Mouse (Mus musculus) heart, adult 2 months (tissue): Measurements from ENCODE around the gene Fnbp1. TPM values are rescaled to one million over a fixed set of nuclear protein-coding genes. Genes with fewer than 3 reads are reported as not detected.

Experiments
- DNase-seq, 2 experiments: peaks; one replicate each; pipeline ENCODE4 v3.0.0; 2021
- H3K27ac ChIP-seq: fragments of 200-600 bp; 2 replicates; pipeline ENCODE4 v1.8.1; 2022
- H3K27me3 ChIP-seq: fragments of 200-500 bp; 2 replicates; pipeline ENCODE4 v1.6.1; 2012; ENCODE audit warnings: mild to moderate bottlenecking, low read length, inconsistent platforms, mixed read lengths; ENCODE audit not compliant: control insufficient read depth, insufficient read depth
- H3K36me3 ChIP-seq: fragments of 200-500 bp; 2 replicates; pipeline ENCODE4 v1.6.1; 2012; ENCODE audit warnings: low read length, inconsistent platforms; ENCODE audit not compliant: control insufficient read depth, insufficient read depth
- H3K4me1 ChIP-seq: fragments of 200-500 bp; 2 replicates; pipeline ENCODE4 v1.6.1; 2011; ENCODE audit warnings: low read length; ENCODE audit not compliant: control insufficient read depth, insufficient read depth
- H3K4me3 ChIP-seq: fragments of 200-600 bp; 2 replicates; pipeline ENCODE4 v1.8.1; 2022
- H3K79me2 ChIP-seq: fragments of 200-500 bp; replicated peaks from 2 replicates; pipeline ENCODE4 v1.6.1; 2012; ENCODE audit warnings: mild to moderate bottlenecking, inconsistent platforms, low read length, moderate library complexity, mixed read lengths; ENCODE audit not compliant: control insufficient read depth, insufficient read depth
- H3K9ac ChIP-seq: fragments of 200-500 bp; 2 replicates; pipeline ENCODE4 v1.6.1; 2012; ENCODE audit warnings: low read depth, mild to moderate bottlenecking, control low read depth, inconsistent platforms, low read length, mixed read lengths
- CTCF ChIP-seq: fragments of 200-600 bp; IDR thresholded peaks from 2 replicates; pipeline ENCODE4 v1.8.1; 2022; ENCODE audit warnings: antibody characterized with exemption, mild to moderate bottlenecking, moderate library complexity
- EP300 ChIP-seq: fragments of 200-500 bp; IDR thresholded peaks from 2 replicates; pipeline ENCODE4 v1.6.1; 2011; ENCODE audit warnings: low read depth, low read length, control low read depth; ENCODE audit not compliant: insufficient read depth
- POLR2A ChIP-seq: fragments of 200-500 bp; IDR thresholded peaks from 2 replicates; pipeline ENCODE4 v1.6.1; 2011; ENCODE audit warnings: mild to moderate bottlenecking, low read depth, low read length, control low read depth; ENCODE audit not compliant: insufficient read depth
- WGBS: fragments of 180-500 bp; shearing (Covaris S2); methylation state at CpG from one replicate; pipeline ENCODE4 v1.1.7; 2018; 5-methylcytosine and 5-hydroxymethylcytosine counted together
- intact Hi-C: fragments of 180-260 bp; cut with DNase I; formaldehyde crosslinking; loops from one replicate; pipeline ENCODE4 v1.15.1; 2025
- long read RNA-seq: library from polyadenylated mRNA; stranded (forward); transcript quantifications from one replicate; pipeline ENCODE4 v2.0.0, GENCODE M21; 2021
- polyA plus RNA-seq: library from polyadenylated mRNA; depleted of rRNA; stranded (reverse); fragments of >200 nt; gene quantifications from 2 replicates; pipeline ENCODE4 v1.2.3, GENCODE M21; 2012; rRNA removed
- total RNA-seq, 2 experiments: library from RNA; stranded (reverse); gene quantifications; 2 replicates each; pipeline ENCODE4 v1.2.3; 2021

Fnbp1 gene
- total RNA-seq (10 to 100 TPM; 49.0 to 53.6 TPM), polyA plus RNA-seq (40.3 and 46.1 TPM in 2 replicates)
- long read RNA-seq, full-length matches to known transcripts, result 1 of 16 reads
- long read RNA-seq, partial matches to known transcripts, result 1 of 16 reads
- long read RNA-seq, other reads (novel, unspliced or antisense), result 14 of 16 reads

- DNase-seq, result peak; percentile 94
- H3K36me3 ChIP-seq, result no peaks in the 10 kb centered on the region
- peaks cover 6% of the 10 kb centered on the region for H3K4me1 ChIP-seq
- peak within 1 kb of the TSS; percentile 98 for H3K4me3 ChIP-seq
- under 1% methylated on average over 59 of the region's 59 CpGs for WGBS
- H3K27me3 ChIP-seq, result no peaks in the 10 kb centered on the region
- peaks cover 6% of the 10 kb centered on the region; the same call in 1 of the 2 replicates for H3K79me2 ChIP-seq
- TF ChIP-seq EP300 (0 out of 2 replicates have a peak, but pooled peaks have one; percentile 10), POLR2A (peak; percentile 86), CTCF (peak; percentile 42)
- peak within 1 kb of the TSS; percentile 89 for H3K27ac ChIP-seq
- H3K9ac ChIP-seq, result peak within 1 kb of the TSS; percentile 95
- intact Hi-C loops, result loop anchor here (2.0 to 5.0 kb wide), 3 partner anchors 35 to 117 kb away; no protein-coding TSS in a partner anchor
Observed at GRCm38 (mm10) chr2:31141867-31142454, at the start of gene Fnbp1. TSS of gene Fnbp1 (minus strand) at chr2:31142008.

- no peak for DNase-seq
- TF ChIP-seq EP300 (no peak), POLR2A (0 out of 2 replicates have a peak, but pooled peaks have one; percentile 29)
- no peaks in the 10 kb centered on the region for H3K79me2 ChIP-seq
- no peak overlapping the region for H3K4me3 ChIP-seq
- intact Hi-C loops, result loop anchor here (5.0 kb wide), 1 partner anchor 167 kb away; no protein-coding TSS in a partner anchor
- WGBS, result 58% methylated on average over 3 of the region's 3 CpGs
- no peaks in the 10 kb centered on the region for H3K27me3 ChIP-seq
- peaks cover 1% of the 10 kb centered on the region; the same call in 1 of the 2 replicates for H3K4me1 ChIP-seq
- peak overlapping the region; percentile 67 for H3K27ac ChIP-seq
- no peak overlapping the region for H3K9ac ChIP-seq
- H3K36me3 ChIP-seq, result peaks cover 3% of the 10 kb centered on the region; the same call in 1 of the 2 replicates
Observed at GRCm38 (mm10) chr2:31189654-31190053, 47.8 kb upstream of the Fnbp1 start.

- H3K36me3 ChIP-seq, result peaks cover 3% of the 10 kb centered on the region; the same call in 1 of the 2 replicates
- TF ChIP-seq CTCF, result no peak
Observed at GRCm38 (mm10) chr2:31188691-31189090, 46.9 kb upstream of the Fnbp1 start.

GRCm38 (mm10) chr2:31183830-31184229, 42.0 kb upstream of the Fnbp1 start:
- H3K27ac ChIP-seq, result no peak overlapping the region
- H3K4me1 ChIP-seq, result peaks cover 1% of the 10 kb centered on the region; the same call in 1 of the 2 replicates
- H3K79me2 ChIP-seq, result no peaks in the 10 kb centered on the region
- TF ChIP-seq POLR2A, result no peak
- peak; percentile 54 for TF ChIP-seq CTCF
- no peak for TF ChIP-seq EP300
- H3K4me3 ChIP-seq, result no peak overlapping the region
- DNase-seq, result no peak
- no peak overlapping the region for H3K9ac ChIP-seq
- intact Hi-C loops, result no loop called here
- no peaks in the 10 kb centered on the region for H3K36me3 ChIP-seq
- 97% methylated on average over 1 of the region's 1 CpGs for WGBS
- H3K27me3 ChIP-seq, result no peaks in the 10 kb centered on the region

More at GRCm38 (mm10) chr2:31188691-31189090, 46.9 kb upstream of the Fnbp1 start:
- 100% methylated on average over 1 of the region's 1 CpGs for WGBS
- intact Hi-C loops, result loop anchor here (5.0 kb wide), 1 partner anchor 166 kb away; no protein-coding TSS in a partner anchor
- Histone ChIP-seq H3K9ac (no peak overlapping the region), H3K27ac (no peak overlapping the region), H3K4me1 (peaks cover 1% of the 10 kb centered on the region; the same call in 1 of the 2 replicates), H3K79me2 (no peaks in the 10 kb centered on the region), H3K27me3 (no peaks in the 10 kb centered on the region), H3K4me3 (no peak overlapping the region)
- DNase-seq, result no peak

GRCm38 (mm10) chr2:31182786-31183330, 41.0 kb upstream of the Fnbp1 start:
- H3K36me3 ChIP-seq, result no peaks in the 10 kb centered on the region
- WGBS, result 80% methylated on average over 6 of the region's 6 CpGs
- TF ChIP-seq CTCF (no peak), EP300 (no peak), POLR2A (no peak)
- peaks cover 1% of the 10 kb centered on the region; the same call in 1 of the 2 replicates for H3K4me1 ChIP-seq
- H3K79me2 ChIP-seq, result no peaks in the 10 kb centered on the region
- H3K9ac ChIP-seq, result no peak overlapping the region
- H3K27me3 ChIP-seq, result no peaks in the 10 kb centered on the region
- no peak overlapping the region for H3K27ac ChIP-seq
- intact Hi-C loops, result no loop called here
- no peak for DNase-seq
- no peak overlapping the region for H3K4me3 ChIP-seq
